Mouse (Mus musculus): ENCODE data around the gene Ccl24. TPM values are rescaled to one million over a fixed set of nuclear protein-coding genes. Genes with fewer than 3 reads are reported as not detected.

Gene Ccl24
- polyA plus RNA-seq, 1 experiment from 2014 or later: 2.9 TPM

DNA sequence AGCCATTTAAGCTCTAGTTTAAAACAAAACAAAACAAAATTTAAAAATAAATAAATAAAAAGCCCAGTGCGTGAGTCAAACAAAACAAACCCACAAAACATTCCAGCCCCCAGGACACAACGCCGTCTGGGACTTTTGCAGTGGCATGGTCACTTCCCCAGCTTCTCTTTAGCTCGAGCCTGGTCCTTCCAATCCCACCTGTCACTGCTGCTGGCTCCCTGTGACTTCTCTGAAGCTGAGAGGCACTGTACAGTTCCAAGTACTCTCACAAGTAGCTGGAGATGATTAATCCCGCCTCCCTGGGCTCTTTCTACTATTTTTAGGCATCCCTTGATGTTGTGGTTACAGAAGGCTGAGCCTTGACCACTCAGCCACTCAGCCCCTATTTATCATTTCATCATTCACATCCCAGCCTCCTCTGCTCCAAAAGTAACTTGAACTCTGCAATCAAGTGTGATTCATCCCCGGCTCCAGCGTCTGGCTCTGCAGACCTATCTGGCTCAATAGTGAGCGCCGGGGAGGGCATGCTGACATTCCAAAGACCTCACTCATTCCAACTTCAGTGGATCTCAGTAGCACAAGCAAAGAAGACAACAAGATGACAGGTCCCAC is 50.6 kb downstream of the Ccl24 start:
- WGBS: 63% methylated on average over 9 of the region's 9 CpGs
- no peak for ATAC-seq (ENCODE audit: insufficient number of reproducible peaks, low FRiP score, low TSS enrichment, low read depth)
- no peak overlapping the region for H3K4me3 ChIP-seq

More for the DNA sequence above, 50.6 kb downstream of the Ccl24 start:
- Histone ChIP-seq H3K9ac (no peak overlapping the region), H3K4me2 (no peak overlapping the region), H3K9me3 (no peaks in the 10 kb centered on the region), H3K36me3 (peaks cover 2% of the 10 kb centered on the region; the same call in 1 of the 2 replicates), H3K4me1 (peaks cover 32% of the 10 kb centered on the region), H3K27ac (no peak overlapping the region; the same call in 1 of the 2 replicates), H3K27me3 (no peaks in the 10 kb centered on the region)

Other genes starting within 250 kb of the Ccl24 start
- not detected in 2 replicates for gene Fkbp6, start 223.0 kb downstream of the Ccl24 start, polyA plus RNA-seq (2015; fragmentation: Nextera tagmentation; extraction: Ambion mirVana)
- 0.24 TPM in 1 of 2 replicates, not detected in the other for gene Trim50, start 219.8 kb downstream of the Ccl24 start, polyA plus RNA-seq (2015; fragmentation: Nextera tagmentation; extraction: Ambion mirVana)
- 35.7 and 37.3 TPM in 2 replicates for gene Nsun5, start 203.1 kb downstream of the Ccl24 start, polyA plus RNA-seq (2015; fragmentation: Nextera tagmentation; extraction: Ambion mirVana)
- 9.5 and 10.9 TPM in 2 replicates for gene Pom121, start 178.5 kb downstream of the Ccl24 start, polyA plus RNA-seq (2015; fragmentation: Nextera tagmentation; extraction: Ambion mirVana)
- gene Hip1, start 27.9 kb downstream of the Ccl24 start, polyA plus RNA-seq (2015; fragmentation: Nextera tagmentation; extraction: Ambion mirVana): 33.5 and 34.1 TPM in 2 replicates
- not detected in 2 replicates for gene Ccl26, start 9.5 kb downstream of the Ccl24 start, polyA plus RNA-seq (2015; fragmentation: Nextera tagmentation; extraction: Ambion mirVana)
- gene Rhbdd2, start 59.6 kb upstream of the Ccl24 start, polyA plus RNA-seq (2015; fragmentation: Nextera tagmentation; extraction: Ambion mirVana): 33.3 and 33.4 TPM in 2 replicates
- gene Por, start 97.0 kb upstream of the Ccl24 start, polyA plus RNA-seq (2015; fragmentation: Nextera tagmentation; extraction: Ambion mirVana): 93.7 and 99.2 TPM in 2 replicates
- gene Tmem120a, start 171.4 kb upstream of the Ccl24 start, polyA plus RNA-seq (2015; fragmentation: Nextera tagmentation; extraction: Ambion mirVana): 39.4 and 44.1 TPM in 2 replicates
- 0.14 TPM in 2 replicates for gene Styxl1, start 205.3 kb upstream of the Ccl24 start, polyA plus RNA-seq (2015; fragmentation: Nextera tagmentation; extraction: Ambion mirVana)
- gene Mdh2, start 205.4 kb upstream of the Ccl24 start, polyA plus RNA-seq (2015; fragmentation: Nextera tagmentation; extraction: Ambion mirVana): 435 and 486 TPM in 2 replicates
- 0.32 and 0.36 TPM in 2 replicates for gene Srrm3, start 233.8 kb upstream of the Ccl24 start, polyA plus RNA-seq (2015; fragmentation: Nextera tagmentation; extraction: Ambion mirVana)

All from limb, embryonic 15.5 days (tissue).